Mouse (Mus musculus): ENCODE data around the gene Rbm39. TPM values are rescaled to one million over a fixed set of nuclear protein-coding genes. Genes with fewer than 3 reads are reported as not detected.
A peak's percentile ranks its signal among the peaks of the same experiment; 100 is the strongest.
"Not testable (repeated sequence)": the region's sequence is repeated elsewhere in the genome, so short reads cannot be mapped to it uniquely, and the experiment has no call there.

The Rbm39 gene
- total RNA-seq, 2 experiments from 2014 or later, result 259 to 277 TPM

- intact Hi-C loops (cut with DNase I), result no loop called here
- DNase-seq (ENCODE audit: low spot score in 2 of 2), result no peak
Measured at GRCm38 (mm10) chr2:156126992-156127391, 53.0 kb downstream of the Rbm39 start, which contains the start of gene Gm28036. Gene Gm28036, minus strand, starts transcription at chr2:156127092.

- DNase-seq (ENCODE audit: low spot score in 2 of 2), result no peak
- intact Hi-C loops (cut with DNase I), result no loop called here
Measured at GRCm38 (mm10) chr2:156123731-156124130, 56.3 kb downstream of the Rbm39 start.

GRCm38 (mm10) chr2:156119566-156119965 is 60.5 kb downstream of the Rbm39 start:
- DNase-seq (ENCODE audit: low spot score in 2 of 2), result no peak
- intact Hi-C loops (cut with DNase I), result no loop called here

GRCm38 (mm10) chr2:156112080-156112423 is 68.0 kb downstream of the Rbm39 start:
- intact Hi-C loops (cut with DNase I); DNase-seq (ENCODE audit: low spot score in 2 of 2): not testable (repeated sequence)

GRCm38 (mm10) chr2:156111358-156112079 is 68.5 kb downstream of the Rbm39 start, which contains the start of the genes Cpne1 and Rbm12:
Gene Cpne1, minus strand, starts transcription at chr2:156111965.
Gene Rbm12, minus strand, starts transcription at chr2:156111978.
- intact Hi-C loops (cut with DNase I), result no loop called here
- DNase-seq (ENCODE audit: low spot score in 2 of 2), result peak; percentile 86 to 91

- DNase-seq (ENCODE audit: low spot score in 2 of 2), result peak in 1 of 2 experiments; percentile 26
- intact Hi-C loops (cut with DNase I), result no loop called here
Measured at GRCm38 (mm10) chr2:156110627-156111357, 69.2 kb downstream of the Rbm39 start.

Other genes starting within 250 kb of the Rbm39 start
- 10 to 100 TPM; 45.8 to 50.2 TPM for gene Uqcc1, start 249.9 kb downstream of the Rbm39 start, total RNA-seq (2021)
- not detected for gene Gm15557, start 239.5 kb downstream of the Rbm39 start, total RNA-seq (2021)
- under 1 TPM; 0.29 to 0.55 TPM for gene Gdf5, start 234.9 kb downstream of the Rbm39 start, total RNA-seq (2021)
- gene Cep250, start 223.8 kb downstream of the Rbm39 start, total RNA-seq (2021), result 10 to 100 TPM; 15.1 to 16.3 TPM
- gene 6430550D23Rik, start 172.3 kb downstream of the Rbm39 start, total RNA-seq (2021), result 1 to 10 TPM in 1 of 2 experiments, under 1 TPM in 1; 0.88 to 1.3 TPM
- 100 to 1,000 TPM; 180 to 200 TPM for gene Ergic3, start 172.2 kb downstream of the Rbm39 start, total RNA-seq (2021)
- gene Fer1l4, start 127.3 kb downstream of the Rbm39 start, total RNA-seq (2021), result not detected
- 1 to 10 TPM; 4.7 to 6.9 TPM for gene Spag4, start 115.1 kb downstream of the Rbm39 start, total RNA-seq (2021)
- 10 to 100 TPM; 24.0 to 26.0 TPM for gene Cpne1, start 68.3 kb downstream of the Rbm39 start, total RNA-seq (2021)
- 10 to 100 TPM; 25.5 to 30.2 TPM for gene Rbm12, start 68.3 kb downstream of the Rbm39 start, total RNA-seq (2021)
- gene Gm28036, start 53.1 kb downstream of the Rbm39 start, total RNA-seq (2021), result 10 to 100 TPM; 19.6 to 26.7 TPM
- gene Romo1, start 36.2 kb downstream of the Rbm39 start, total RNA-seq (2021), result 100 to 1,000 TPM; 183 to 205 TPM
- 10 to 100 TPM; 35.3 to 37.1 TPM for gene Nfs1, start 36.1 kb downstream of the Rbm39 start, total RNA-seq (2021)
- gene Phf20, start 16.2 kb upstream of the Rbm39 start, total RNA-seq (2021), result 10 to 100 TPM; 50.7 to 65.0 TPM
- 1 to 10 TPM; 3.3 to 5.5 TPM for gene Cnbd2, start 132.1 kb upstream of the Rbm39 start, total RNA-seq (2021)
- 100 to 1,000 TPM in 1 of 2 experiments, 10 to 100 TPM in 1; 87.8 to 113 TPM for gene Scand1, start 132.5 kb upstream of the Rbm39 start, total RNA-seq (2021)
- gene Epb41l1, start 240.7 kb upstream of the Rbm39 start, total RNA-seq (2021), result 100 to 1,000 TPM; 304 to 328 TPM